Mouse (Mus musculus) layer of hippocampus, adult 11-12 months (tissue): Measurements from ENCODE around the gene Ofcc1.

ENCODE experiments used
- DNase-seq: peaks from one replicate; pipeline ENCODE4 v3.0.0; 2022; ENCODE audit warnings: low spot score

Gene Ofcc1

GRCm38 (mm10) chr13:40236356-40236755 is 124.9 kb downstream of the Ofcc1 start:
- peak; percentile 8 for DNase-seq

GRCm38 (mm10) chr13:40208314-40208713 is 152.9 kb downstream of the Ofcc1 start:
- no peak for DNase-seq

GRCm38 (mm10) chr13:40181786-40182185 is 179.5 kb downstream of the Ofcc1 start:
- DNase-seq, result no peak

- DNase-seq, result no peak
Observed at GRCm38 (mm10) chr13:40171775-40172174, 189.5 kb downstream of the Ofcc1 start.

- no peak for DNase-seq
Observed at GRCm38 (mm10) chr13:40167871-40168270, 193.4 kb downstream of the Ofcc1 start.

GRCm38 (mm10) chr13:40155466-40155865 is 205.8 kb downstream of the Ofcc1 start:
- no peak for DNase-seq

- no peak for DNase-seq
Observed at GRCm38 (mm10) chr13:40139906-40140305, 221.3 kb downstream of the Ofcc1 start.

- no peak for DNase-seq
Observed at GRCm38 (mm10) chr13:40136096-40136495, 225.2 kb downstream of the Ofcc1 start.

GRCm38 (mm10) chr13:40135670-40136069 is 225.6 kb downstream of the Ofcc1 start:
- no peak for DNase-seq

GRCm38 (mm10) chr13:40123868-40124267 is 237.4 kb downstream of the Ofcc1 start:
- DNase-seq, result no peak

- no peak for DNase-seq
Observed at GRCm38 (mm10) chr13:40112336-40112735, 248.9 kb downstream of the Ofcc1 start.

GRCm38 (mm10) chr13:40076236-40076635 is 285.0 kb downstream of the Ofcc1 start:
- no peak for DNase-seq

GRCm38 (mm10) chr13:40074850-40075416 is 286.3 kb downstream of the Ofcc1 start:
- DNase-seq, result no peak

- DNase-seq, result no peak
Observed at GRCm38 (mm10) chr13:40070004-40070403, 291.2 kb downstream of the Ofcc1 start.

GRCm38 (mm10) chr13:40061281-40061680 is 300.0 kb downstream of the Ofcc1 start:
- DNase-seq, result no peak

- no peak for DNase-seq
Observed at GRCm38 (mm10) chr13:40037881-40038280, 323.4 kb downstream of the Ofcc1 start.

GRCm38 (mm10) chr13:40036981-40037765 is 324.1 kb downstream of the Ofcc1 start:
- DNase-seq, result peak; percentile 25

- no peak for DNase-seq
Observed at GRCm38 (mm10) chr13:40029426-40029825, 331.8 kb downstream of the Ofcc1 start.

GRCm38 (mm10) chr13:40028827-40029226 is 332.4 kb downstream of the Ofcc1 start:
- no peak for DNase-seq

GRCm38 (mm10) chr13:40025816-40026215 is 335.4 kb downstream of the Ofcc1 start:
- DNase-seq, result no peak

GRCm38 (mm10) chr13:40023201-40023777 is 338.0 kb downstream of the Ofcc1 start:
- no peak for DNase-seq

- no peak for DNase-seq
Observed at GRCm38 (mm10) chr13:40022609-40023008, 338.6 kb downstream of the Ofcc1 start.

GRCm38 (mm10) chr13:40000236-40000635 is 361.0 kb downstream of the Ofcc1 start:
- DNase-seq, result no peak
